In genomic region chr7:34272465-34272864, GRCm38 (mm10) we compare ENCODE assay signal across 21 mouse cellular contexts. TPM values are rescaled to one million over a fixed set of nuclear protein-coding genes. Genes with fewer than 3 reads are reported as not detected.
DNase-seq lines count a peak whose midpoint lies in the region; ATAC-seq lines count a peak whose summit lies in the region.
"Had no signal": no experiment of that assay in that cellular context is flagged by ENCODE, and none has a peak within 500 bp of the region (broad histone marks: within the 10 kb centered on the region; RNA-seq: fewer than 3 reads in every experiment).

No protein-coding gene starts in this region.

- no peaks in the 10 kb centered on the region for H3K9me3 ChIP-seq in intestine, embryonic 16.5 days (ENCODE audit: control insufficient read depth, low read length)
- H3K9me3 ChIP-seq: embryonic facial prominence, embryonic 15.5 days; midbrain, embryonic 15.5 days; neural tube, embryonic 15.5 days had no signal

- peaks cover 2% of the 10 kb centered on the region; the same call in 1 of the 2 replicates for H3K4me1 ChIP-seq in intestine, embryonic 16.5 days (ENCODE audit: control insufficient read depth, insufficient read depth, low read length)
- H3K4me1 ChIP-seq: midbrain, embryonic 15.5 days; neural tube, embryonic 15.5 days had no signal

- no peak overlapping the region for H3K4me2 ChIP-seq in intestine, embryonic 16.5 days (ENCODE audit: low read depth, low read length)
- H3K4me2 ChIP-seq: embryonic facial prominence, embryonic 15.5 days; midbrain, embryonic 15.5 days; neural tube, embryonic 15.5 days had no signal

- WGBS in intestine, embryonic 16.5 days, result 62% methylated on average over 4 of the region's 4 CpGs

- ATAC-seq in intestine, embryonic 16.5 days, result no peak
- ATAC-seq: hindbrain, embryonic 16.5 days; liver, postnatal 0 days; midbrain, embryonic 15.5 days had no signal

- no peaks in the 10 kb centered on the region for H3K36me3 ChIP-seq in intestine, embryonic 16.5 days (ENCODE audit: control insufficient read depth, insufficient read depth, low read length)
- H3K36me3 ChIP-seq: embryonic facial prominence, embryonic 15.5 days; midbrain, embryonic 15.5 days; neural tube, embryonic 15.5 days had no signal

- no peak overlapping the region for H3K27ac ChIP-seq in intestine, embryonic 16.5 days (ENCODE audit: low read length)
- H3K27ac ChIP-seq: embryonic facial prominence, embryonic 15.5 days; layer of hippocampus, adult 2 months; midbrain, embryonic 15.5 days; neural tube, embryonic 15.5 days had no signal

- no peaks in the 10 kb centered on the region for H3K27me3 ChIP-seq in intestine, embryonic 16.5 days (replicated peaks; ENCODE audit: control insufficient read depth, insufficient read depth, low read length)
- H3K27me3 ChIP-seq: embryonic facial prominence, embryonic 15.5 days; midbrain, embryonic 15.5 days; neural tube, embryonic 15.5 days had no signal

- no peak overlapping the region for H3K4me3 ChIP-seq in intestine, embryonic 16.5 days (ENCODE audit: low read length)
- H3K4me3 ChIP-seq: embryonic facial prominence, embryonic 15.5 days; layer of hippocampus, adult 2 months; midbrain, embryonic 15.5 days; neural tube, embryonic 15.5 days had no signal

- peak; percentile 26 for DNase-seq in retina, postnatal 1 day
- no peak for DNase-seq in retina, embryonic 14.5 days (ENCODE audit: low spot score)
- peak; percentile 15 for DNase-seq in ES-CJ7 (ENCODE audit: low read depth, low spot score)
- peak; percentile 11 for DNase-seq in induced T-regulatory cell, adult 2 months (ENCODE audit: low read depth)
- DNase-seq in testis, postnatal 10 days (ENCODE audit: low spot score), result no peak
- DNase-seq in yolk sac, embryonic 10.5 days (ENCODE audit: low spot score), result no peak
- DNase-seq: adrenal gland, adult 2 months; cerebellum, postnatal 25 days; heart, postnatal 4 days; kidney, adult 2 months; kidney, postnatal 14 days; liver, postnatal 0 days; lung, postnatal 14 days; thymus, postnatal 36 days had no signal

- H3K9ac ChIP-seq in intestine, embryonic 16.5 days (ENCODE audit: low read depth, low read length), result no peak overlapping the region
- H3K9ac ChIP-seq: embryonic facial prominence, embryonic 15.5 days; liver, postnatal 0 days; midbrain, embryonic 15.5 days; neural tube, embryonic 15.5 days had no signal

RNA-seq across cellular contexts. Expression of gene Gm6096, which starts 21.6 kb away (rescaled TPM):
- polyA plus RNA-seq in intestine, embryonic 16.5 days (2015; fragmentation: Nextera tagmentation; extraction: Ambion mirVana), result not detected in 2 replicates
- polyA plus RNA-seq: adrenal gland, adult 2 months; embryonic facial prominence, embryonic 15.5 days; kidney, adult 2 months; liver, adult 2 months; liver, postnatal 0 days; midbrain, embryonic 15.5 days; neural tube, embryonic 15.5 days had no signal

RNA-seq across cellular contexts. Expression of gene 4931406P16Rik, which starts 40.9 kb away (rescaled TPM):
- 22.7 and 23.5 TPM in 2 replicates for polyA plus RNA-seq in intestine, embryonic 16.5 days (2015; fragmentation: Nextera tagmentation; extraction: Ambion mirVana)

RNA-seq across cellular contexts. Expression of gene Gpi1, which starts 42.3 kb away (rescaled TPM):
- polyA plus RNA-seq in intestine, embryonic 16.5 days (2015; fragmentation: Nextera tagmentation; extraction: Ambion mirVana), result 448 and 487 TPM in 2 replicates

Comparison
In these comparisons a context has a peak if more than half of its experiments do, and no peak if none do; other contexts are left out.
1. DNase-seq: peak in retina, postnatal 1 day (single experiment), ES-CJ7 (single experiment) and induced T-regulatory cell, adult 2 months (single experiment); none in retina, embryonic 14.5 days (single experiment), testis, postnatal 10 days (single experiment) and yolk sac, embryonic 10.5 days (single experiment).